Mouse (Mus musculus) lung, adult 2 months (tissue): Measurements from ENCODE around the gene Gm20219.
"Not testable (repeated sequence)": the region's sequence is repeated elsewhere in the genome, so short reads cannot be mapped to it uniquely, and the experiment has no call there.

Experiments
- CTCF ChIP-seq: fragments of 200-500 bp; IDR thresholded peaks from 2 replicates; pipeline ENCODE4 v1.5.1; 2011; ENCODE audit warnings: mild to moderate bottlenecking, low read length, control low read depth; ENCODE audit not compliant: insufficient read depth
- POLR2A ChIP-seq: fragments of 200-500 bp; IDR thresholded peaks from 2 replicates; pipeline ENCODE4 v1.6.1; 2011; ENCODE audit warnings: low read depth, mild to moderate bottlenecking, control low read depth, low read length, borderline replicate concordance; ENCODE audit errors: extremely low read depth

DNA sequence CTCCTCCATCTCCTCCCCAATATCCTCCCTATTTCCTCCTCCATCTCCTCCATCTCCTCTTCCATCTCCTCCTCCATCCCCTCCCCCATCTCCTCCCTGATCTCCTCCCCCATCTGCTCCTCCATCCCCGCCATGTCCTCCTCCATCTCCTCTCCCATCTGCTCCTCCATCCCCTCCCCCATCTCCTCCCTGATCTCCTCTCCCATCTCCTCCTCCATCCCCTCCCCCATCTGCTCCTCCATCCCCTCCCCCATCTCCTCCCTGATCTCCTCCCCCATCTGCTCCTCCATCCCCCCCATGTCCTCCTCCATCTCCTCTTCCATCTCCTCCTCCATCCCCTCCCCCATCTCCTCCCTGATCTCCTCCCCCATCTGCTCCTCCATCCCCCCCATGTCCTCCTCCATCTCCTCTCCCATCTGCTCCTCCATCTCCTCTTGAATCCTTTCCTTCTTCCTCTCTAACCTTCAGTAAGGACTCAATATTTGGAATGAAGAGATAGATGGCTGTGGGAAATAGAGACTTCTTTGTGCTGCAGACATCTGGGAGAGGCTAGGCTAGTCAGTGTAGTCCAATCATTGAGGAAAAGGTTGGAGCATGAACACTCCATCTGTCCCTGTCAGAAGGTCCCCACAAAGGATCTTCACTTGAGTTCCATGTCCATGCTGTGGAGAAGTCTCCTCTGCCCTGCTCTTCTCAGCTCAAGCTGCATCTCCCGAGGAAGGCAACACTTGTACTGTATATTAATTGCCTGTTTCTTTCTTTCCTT lies 52.4 kb downstream of the Gm20219 start:
- TF ChIP-seq CTCF, POLR2A: not testable (repeated sequence)
